Mouse (Mus musculus): Measurements from ENCODE around the gene Dnajb2.

GRCm38 (mm10) chr1:75187126-75187525 lies 49.1 kb upstream of the Dnajb2 start:
- no peak for TF ChIP-seq CTCF (IDR thresholded peaks at IDR 0.05; ENCODE audit: low read depth, low read length)
- TF ChIP-seq POLR2A (IDR thresholded peaks at IDR 0.05; ENCODE audit: extremely low read depth, insufficient read depth, low read length) = no peak
